Mouse (Mus musculus): ENCODE data around the gene Txnrd1. TPM values are rescaled to one million over a fixed set of nuclear protein-coding genes. Genes with fewer than 3 reads are reported as not detected.

Gene Txnrd1
- 37.7 and 46.7 TPM in 2 replicates for polyA plus RNA-seq (2012; rRNA removed)

DNA sequence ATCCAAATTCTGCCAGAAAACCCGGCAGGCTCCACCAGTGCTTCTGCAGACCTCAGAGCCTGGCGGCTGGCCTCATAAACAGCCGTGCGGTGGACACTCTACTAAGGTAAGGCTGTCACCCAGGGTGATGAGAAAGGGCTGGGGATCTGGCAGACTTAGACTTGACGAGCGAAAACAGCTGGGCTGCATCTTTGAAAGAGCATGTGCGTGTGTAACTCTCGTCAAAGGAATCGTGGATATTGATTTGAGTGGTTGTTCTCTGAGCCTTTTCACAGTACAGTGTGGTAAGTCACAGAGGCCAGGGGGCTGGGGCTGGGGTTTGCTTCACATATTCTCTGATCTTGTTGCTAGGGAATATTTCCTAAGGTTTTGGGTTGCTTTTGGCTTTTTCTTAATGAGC, at the start of gene Txnrd1:
Txnrd1 (plus strand) TSS at position 26 of the 400 bp plus-strand sequence.

GRCm38 (mm10) chr10:82866356-82866755, 32.6 kb downstream of the Txnrd1 start, which contains the start of gene Eid3:
Gene Eid3 (plus strand): TSS chr10:82866626.

Other genes with a start within 250 kb of the Txnrd1 start
- 51.2 and 64.9 TPM in 2 replicates for gene 1190007I07Rik, start 210.7 kb upstream of the Txnrd1 start, polyA plus RNA-seq (2012; rRNA removed)
- 23.0 and 23.7 TPM in 2 replicates for gene Tdg, start 204.1 kb upstream of the Txnrd1 start, polyA plus RNA-seq (2012; rRNA removed)
- gene Glt8d2, start 143.3 kb upstream of the Txnrd1 start, polyA plus RNA-seq (2012; rRNA removed): 1.2 and 2.5 TPM in 2 replicates
- 8.6 and 9.6 TPM in 2 replicates for gene Hcfc2, start 137.8 kb upstream of the Txnrd1 start, polyA plus RNA-seq (2012; rRNA removed)
- 5.5 and 6.6 TPM in 2 replicates for gene Nfyb, start 69.8 kb upstream of the Txnrd1 start, polyA plus RNA-seq (2012; rRNA removed)
- gene Eid3, start 32.7 kb downstream of the Txnrd1 start, polyA plus RNA-seq (2012; rRNA removed): 0.14 and 0.38 TPM in 2 replicates
- gene Chst11, start 151.5 kb downstream of the Txnrd1 start, polyA plus RNA-seq (2012; rRNA removed): 111 and 158 TPM in 2 replicates

All from ovary, adult 2 months (tissue).